Mouse (Mus musculus): ENCODE results near the gene Arl8b. TPM values are rescaled to one million over a fixed set of nuclear protein-coding genes. Genes with fewer than 3 reads are reported as not detected.

Arl8b gene
- total RNA-seq (2021) = 100 to 1,000 TPM; 112 to 122 TPM

DNA sequence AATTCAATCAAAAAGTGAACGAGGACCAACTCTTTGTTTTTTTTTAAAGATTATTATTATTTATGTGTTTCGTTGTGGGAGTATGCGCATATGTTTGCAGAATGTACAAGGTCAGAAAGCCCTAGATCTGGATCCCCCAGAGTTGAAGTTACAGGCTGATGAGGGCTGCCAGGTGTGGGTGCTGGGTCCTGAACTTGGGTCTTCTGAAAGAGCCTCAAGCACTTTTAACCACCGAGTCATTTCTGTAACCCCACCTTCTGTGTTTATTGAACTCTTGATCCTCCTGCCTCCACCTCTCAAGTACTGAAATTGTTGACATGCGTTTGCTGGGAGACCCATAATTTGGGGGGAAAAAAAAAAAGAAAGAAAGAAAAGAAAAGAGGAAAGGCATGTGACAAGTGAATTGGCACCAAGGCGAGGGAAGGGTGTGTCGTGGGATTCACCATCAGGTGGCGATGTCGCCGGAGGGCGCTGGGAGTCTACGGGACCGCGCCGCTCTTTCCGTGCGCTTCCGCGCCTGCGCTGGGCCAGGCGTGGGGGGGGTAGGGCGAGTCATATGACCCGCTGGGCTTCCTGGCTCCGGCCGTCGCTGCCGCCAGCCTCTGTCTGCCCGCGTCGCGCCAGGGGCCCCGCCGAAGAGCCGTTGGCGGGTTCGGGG is at the start of gene Arl8b:
Gene Arl8b, plus strand, starts transcription at position 574 of the 658 bp plus-strand sequence.
- intact Hi-C loops (cut with DNase I) = no loop called here
- DNase-seq = peak; percentile 97

DNA sequence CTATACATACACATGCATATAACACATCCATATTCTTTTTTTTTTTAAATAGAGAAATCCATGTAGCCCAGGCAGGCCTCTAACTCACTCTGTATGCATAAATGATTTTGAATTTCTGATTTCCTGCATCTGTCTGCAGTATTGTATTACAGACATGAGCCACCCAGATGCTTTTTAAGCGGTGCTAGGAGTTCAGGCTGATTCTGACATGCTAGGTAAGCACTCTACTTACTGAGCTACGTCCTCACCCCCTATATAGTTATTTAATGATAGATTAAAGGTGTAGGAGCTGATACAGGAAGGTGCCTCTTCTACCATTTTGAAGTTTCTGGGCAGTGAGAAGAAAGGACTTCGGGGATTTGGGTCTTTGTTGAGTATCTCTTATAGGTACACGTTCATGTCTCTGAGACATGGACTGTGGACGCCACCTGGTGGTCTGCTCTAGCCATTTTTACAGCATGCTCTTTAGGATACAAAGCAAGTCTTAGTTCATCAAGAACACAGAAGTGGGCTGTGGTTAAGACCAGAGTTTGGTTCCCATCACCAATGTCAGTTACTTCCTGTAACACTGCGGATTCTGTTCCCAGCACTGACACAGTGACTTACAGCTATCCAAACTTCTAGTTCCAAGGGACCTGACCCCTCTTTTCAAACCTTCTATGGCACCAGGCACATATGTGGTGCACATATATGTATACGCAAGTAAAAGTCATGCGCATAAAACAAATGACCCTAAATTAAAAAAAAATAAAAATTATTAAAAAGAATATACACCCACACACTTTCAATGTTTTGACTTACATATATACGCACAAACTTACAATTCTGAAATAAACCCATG is 46.8 kb upstream of the Arl8b start:
- DNase-seq = peak; percentile 80
- intact Hi-C loops (cut with DNase I) = loop anchor here (5.0 kb wide), 1 partner anchor 319 kb away; no protein-coding TSS in a partner anchor

DNA sequence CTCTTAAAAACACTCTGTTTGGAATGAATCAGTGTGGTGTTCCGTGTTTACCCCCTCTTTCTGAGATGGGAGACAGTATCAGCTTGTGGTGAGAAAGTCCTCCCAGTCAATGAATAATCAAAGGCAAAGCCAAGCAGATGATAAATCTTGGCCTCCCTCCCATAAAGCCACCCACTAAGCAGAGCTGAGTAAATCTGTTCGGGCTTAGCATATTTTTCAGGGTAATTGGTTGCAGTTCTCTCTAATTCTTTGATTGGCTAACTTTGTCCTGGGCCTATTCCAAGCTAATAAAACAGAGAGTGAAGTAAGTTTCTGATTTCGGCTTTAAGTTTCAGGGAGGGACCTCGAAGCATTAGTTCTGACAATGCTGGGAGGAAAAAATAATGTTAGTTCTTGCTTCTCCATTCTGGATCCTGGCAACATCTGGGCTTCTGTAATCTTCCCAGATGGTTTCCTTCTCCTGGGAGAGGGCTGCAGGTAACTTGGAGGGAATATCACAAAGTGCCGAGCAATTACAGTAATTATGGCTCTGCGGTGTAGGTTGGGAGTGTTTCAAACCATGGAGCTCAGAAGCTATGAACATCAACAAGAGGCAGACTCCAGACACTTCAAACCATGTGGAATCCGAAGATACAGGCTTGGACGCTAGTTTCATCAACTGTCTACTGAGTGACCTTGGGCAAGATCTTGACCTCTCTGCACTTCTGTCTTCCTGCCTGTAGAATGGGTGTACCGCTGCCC is 44.3 kb upstream of the Arl8b start:
- peak; percentile 8 for DNase-seq
- intact Hi-C loops (cut with DNase I) = loop anchor here (5.0 kb wide), 1 partner anchor 321 kb away; no protein-coding TSS in a partner anchor

DNA sequence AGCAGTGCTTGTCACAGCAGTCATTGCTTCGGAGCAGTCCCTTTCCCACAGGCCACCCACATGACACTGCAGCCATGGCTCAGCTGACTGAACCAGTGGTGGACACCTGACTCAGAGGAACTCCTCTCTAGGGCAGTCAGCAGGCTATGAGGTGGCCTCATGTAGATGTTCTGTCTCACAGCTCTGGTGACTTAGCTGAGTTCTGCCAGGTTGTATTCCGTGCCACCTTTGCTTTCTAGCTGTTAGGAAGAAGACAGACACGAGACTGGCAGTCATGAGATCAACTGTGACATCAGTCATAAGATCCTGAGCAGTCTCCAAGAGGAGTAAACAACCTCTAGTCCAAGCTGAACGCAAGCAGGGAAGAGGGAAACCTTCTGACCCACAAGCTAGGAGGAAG is 42.3 kb upstream of the Arl8b start:
- DNase-seq = no peak
- intact Hi-C loops (cut with DNase I) = no loop called here

DNA sequence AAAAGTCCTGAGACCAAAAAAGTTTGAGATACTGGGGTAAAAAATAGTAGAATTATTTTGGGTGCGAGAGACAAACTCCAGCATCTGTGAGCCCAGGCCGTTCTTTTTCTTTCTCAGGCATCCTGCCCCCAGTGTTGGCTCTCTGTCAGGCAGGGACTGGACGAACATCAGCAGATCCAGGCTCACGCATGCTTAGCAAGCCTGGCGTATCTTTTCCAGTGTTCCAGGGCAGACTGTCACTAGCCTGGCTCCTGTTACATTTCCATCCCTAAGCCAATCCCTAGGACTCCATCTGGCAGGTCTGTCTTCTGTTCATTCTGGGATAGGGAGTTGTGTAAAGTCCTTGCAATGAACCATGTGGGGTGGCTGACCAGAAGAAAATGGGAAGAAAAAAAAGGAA is 39.2 kb upstream of the Arl8b start:
- intact Hi-C loops (cut with DNase I) = no loop called here
- DNase-seq = peak; percentile 7

DNA sequence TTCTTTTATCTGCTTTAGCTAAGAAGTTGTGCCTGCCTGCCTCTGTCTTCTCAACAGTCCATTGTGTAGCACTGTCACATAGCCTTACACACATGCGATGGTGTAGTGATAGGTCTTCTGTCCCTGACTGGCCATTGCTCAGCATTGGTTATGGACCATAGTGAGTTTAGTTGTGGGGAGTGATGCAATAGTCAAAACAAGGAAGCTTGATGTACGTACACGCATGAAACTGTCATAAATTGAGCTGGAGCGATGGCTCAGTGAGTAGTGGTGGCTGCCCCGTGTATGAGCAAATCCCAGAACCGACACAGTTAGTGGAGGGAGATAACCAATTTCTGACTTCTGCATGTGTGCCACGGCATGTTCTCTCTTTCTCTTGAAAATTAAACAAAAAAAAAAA is 31.6 kb upstream of the Arl8b start:
- DNase-seq = no peak
- intact Hi-C loops (cut with DNase I) = no loop called here

DNA sequence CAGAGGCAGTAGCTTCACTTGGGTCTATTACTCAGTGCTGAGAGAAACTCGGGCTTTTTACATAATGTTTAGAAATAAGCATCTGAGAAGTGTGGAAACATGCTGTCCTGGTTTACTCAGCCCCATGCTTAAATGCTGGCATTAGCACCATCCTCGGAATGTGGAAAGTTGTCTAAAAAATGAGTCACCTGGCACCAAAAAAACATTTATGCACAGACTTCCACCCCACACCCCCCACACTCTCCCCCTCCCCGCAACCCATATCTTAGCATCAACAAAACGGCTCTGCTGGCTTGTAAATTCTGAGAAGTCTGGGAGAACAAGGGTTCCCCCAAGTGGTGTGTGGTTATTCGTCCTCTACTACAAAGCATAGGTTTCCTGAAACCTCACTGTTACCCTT is 30.5 kb upstream of the Arl8b start:
- intact Hi-C loops (cut with DNase I) = no loop called here
- DNase-seq = no peak

DNA sequence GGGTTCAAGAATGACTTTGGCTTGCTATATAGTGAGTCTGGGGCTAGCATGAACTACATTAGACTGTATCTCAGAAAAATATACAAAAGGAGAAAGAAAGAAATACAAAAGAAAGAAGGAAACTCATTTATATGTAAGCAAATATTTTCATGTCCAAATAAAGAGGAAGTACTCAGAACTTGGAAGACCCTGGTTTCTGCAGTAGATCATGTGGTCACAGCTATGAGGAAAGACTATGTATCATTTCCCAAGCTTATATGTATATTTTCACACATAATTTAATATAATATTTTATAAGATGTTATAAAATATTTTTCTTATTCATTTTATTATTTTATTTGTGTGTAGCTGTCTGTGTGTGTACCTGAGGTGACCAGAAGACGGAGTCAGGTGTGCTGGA is 29.4 kb upstream of the Arl8b start:
- no peak for DNase-seq
- intact Hi-C loops (cut with DNase I) = no loop called here

DNA sequence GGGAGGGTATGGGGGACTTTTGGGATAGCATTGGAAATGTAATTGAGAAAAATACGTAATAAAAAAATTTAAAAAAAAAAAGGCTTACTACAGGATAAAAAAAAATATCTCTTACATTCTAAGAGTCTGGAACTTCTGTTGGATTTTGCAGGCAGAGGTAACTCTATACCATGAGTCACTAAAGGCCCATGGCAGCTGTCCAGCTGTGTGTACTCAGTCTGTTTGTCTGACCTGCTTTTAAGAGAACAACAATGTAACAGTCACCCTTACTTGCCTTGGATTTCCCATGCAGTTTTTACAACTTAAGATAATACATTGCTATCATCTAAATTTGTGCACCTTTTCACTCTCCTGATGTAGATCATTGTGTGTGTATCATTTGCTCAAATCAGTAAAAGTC is 28.5 kb upstream of the Arl8b start:
- DNase-seq = no peak
- intact Hi-C loops (cut with DNase I) = no loop called here

DNA sequence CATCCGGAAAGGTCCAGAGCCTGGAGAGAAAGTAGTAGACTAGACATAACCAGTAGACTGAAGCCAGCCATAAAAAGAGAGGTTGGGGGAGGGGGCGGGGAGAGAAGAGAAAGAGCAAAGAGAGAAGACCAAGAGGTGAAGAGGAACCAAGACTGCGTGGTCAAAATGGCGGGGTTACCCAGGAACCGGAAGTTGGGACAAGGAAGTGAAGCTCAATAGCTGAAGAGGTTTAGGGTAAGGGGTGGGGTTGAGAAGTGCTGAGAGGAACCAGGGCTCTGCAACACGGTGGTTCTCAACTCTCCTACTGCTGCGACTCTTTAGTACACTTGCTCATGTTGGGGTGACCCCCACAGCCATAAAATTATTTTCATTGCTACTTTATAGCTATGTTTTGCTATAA is 27.0 kb upstream of the Arl8b start:
- no peak for DNase-seq
- intact Hi-C loops (cut with DNase I) = no loop called here

DNA sequence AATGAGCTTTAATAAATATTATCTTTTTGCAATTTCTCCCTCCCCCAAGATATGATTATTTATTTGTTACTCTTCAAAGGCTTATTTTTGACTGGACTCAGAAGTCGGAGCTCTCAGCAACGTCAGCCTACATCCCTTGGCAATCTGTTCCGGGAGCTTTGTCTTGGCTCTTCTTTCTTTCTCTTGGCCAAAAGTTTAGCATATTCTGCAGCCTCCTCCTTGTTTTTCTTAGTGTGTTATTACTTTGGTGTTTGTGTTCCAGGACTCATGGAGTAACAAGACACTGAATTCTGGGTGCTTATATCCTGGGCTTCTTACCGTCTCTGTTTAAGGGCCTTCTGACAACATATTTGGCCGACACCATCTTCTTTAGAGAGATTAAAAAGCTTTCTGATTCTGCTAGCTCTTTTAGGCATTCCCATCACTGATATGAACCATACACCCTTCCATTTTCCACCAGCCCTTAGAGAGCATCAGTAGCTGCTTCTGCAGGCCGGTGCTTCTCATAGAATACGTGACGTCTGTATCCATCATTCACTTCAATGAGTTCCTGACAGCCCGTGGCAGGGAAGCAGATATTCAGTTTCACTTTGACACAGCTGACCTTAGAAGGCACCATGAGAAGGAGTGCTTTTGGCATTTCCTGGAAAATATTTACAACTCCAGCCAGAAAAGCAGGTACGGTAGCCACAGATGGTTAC is 23.8 kb upstream of the Arl8b start:
- no peak for DNase-seq

DNA sequence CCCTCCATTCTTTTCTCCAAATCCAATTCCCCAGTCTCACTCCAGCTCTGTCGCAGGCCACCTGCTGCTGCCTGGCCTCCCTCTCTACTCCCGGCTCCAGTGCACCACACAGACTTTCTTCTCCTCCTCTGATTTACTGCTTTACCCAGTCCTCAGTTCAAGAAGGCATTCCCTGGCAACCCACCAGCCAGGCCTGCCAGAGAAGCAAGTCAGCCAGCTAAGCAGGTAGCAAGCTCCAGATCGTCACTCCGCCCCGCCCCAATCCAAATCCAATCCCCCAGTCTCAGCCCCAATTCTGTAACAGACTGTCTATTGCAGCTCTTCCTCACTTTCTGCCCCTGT is 23.2 kb upstream of the Arl8b start:
- intact Hi-C loops (cut with DNase I) = no loop called here
- DNase-seq = peak; percentile 53

More for the DNA sequence above, 23.8 kb upstream of the Arl8b start:
- intact Hi-C loops (cut with DNase I) = no loop called here

DNA sequence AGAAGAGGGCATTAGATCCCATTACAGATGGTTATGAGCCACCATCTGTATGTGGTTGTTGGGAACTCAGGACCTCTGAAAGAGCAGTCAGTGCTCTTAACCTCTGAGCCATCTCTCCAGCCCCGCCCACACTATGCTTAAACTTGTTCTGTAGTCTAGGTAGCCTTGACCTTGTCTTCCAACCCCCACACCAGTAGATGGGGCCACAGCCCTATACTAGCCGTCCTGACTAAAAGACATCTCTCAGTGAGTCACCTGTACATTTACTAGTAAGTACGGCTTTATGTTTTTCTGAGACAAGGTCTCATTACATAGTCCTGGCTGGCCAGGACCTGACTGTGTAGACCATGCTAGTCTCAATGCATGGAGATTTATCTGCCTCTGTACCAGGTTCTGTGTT is 12.0 kb upstream of the Arl8b start:
- intact Hi-C loops (cut with DNase I) = no loop called here

DNA sequence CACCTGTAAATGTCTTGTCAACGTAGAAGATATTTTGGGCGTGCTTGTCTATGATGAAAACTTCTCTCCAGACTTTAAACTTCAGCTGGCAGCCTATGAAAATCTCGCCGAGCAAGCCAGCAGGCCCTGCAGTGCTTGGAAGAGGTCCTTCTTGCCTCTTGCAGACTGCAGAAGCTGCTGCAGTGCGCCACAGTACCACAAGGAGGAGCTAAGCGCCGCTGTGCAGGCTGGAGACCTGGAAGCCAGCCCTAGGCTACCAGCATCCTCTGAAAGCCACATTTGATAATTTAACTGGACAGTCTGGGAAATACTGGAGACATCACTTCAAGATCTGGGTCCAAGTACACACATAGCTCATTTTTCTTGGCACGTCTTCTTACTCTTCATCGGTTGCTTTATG is 10.0 kb upstream of the Arl8b start:
- peak; percentile 90 for DNase-seq
- intact Hi-C loops (cut with DNase I) = no loop called here

More for the DNA sequence above, 12.0 kb upstream of the Arl8b start:
- DNase-seq = no peak

DNA sequence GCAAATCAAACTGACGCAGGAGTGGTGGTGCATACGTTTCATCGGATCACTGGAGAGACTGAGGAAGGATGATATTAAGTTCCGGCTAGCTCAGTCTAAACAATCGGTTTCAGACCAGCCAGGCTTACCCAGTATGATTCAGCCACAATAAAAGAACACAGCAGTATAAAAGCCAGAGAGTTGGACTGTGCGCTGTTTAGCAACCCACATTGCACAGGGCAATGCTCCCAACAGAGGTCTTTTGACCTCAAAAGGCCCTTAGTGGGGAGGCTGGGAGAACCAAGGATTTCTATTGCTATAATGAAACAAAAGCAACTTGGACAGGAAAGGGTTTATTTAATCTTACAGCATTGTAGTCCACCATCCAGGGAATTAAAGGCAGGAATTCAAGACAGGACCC is 9.4 kb upstream of the Arl8b start:
- DNase-seq = no peak
- intact Hi-C loops (cut with DNase I) = no loop called here

DNA sequence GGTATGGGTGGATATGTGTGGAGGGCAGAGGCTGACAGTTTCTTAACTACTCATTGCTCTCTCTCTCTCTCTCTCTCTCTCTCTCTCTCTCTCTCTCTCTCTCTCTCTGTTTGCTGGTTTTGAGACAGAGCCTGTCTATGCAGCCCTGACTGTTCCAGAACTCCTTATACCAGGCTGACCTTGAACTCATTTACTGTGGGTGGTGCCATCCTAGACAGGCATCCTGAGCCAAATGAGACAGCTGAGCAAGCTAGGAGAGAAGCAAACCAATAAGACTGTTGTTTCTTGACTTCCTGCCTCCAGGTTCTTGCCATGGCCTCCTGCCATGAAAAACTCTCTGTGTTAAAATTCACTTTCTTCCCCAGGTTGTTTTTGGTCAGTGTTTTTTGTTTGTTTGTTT is 6.6 kb upstream of the Arl8b start:
- no peak for DNase-seq
- intact Hi-C loops (cut with DNase I) = no loop called here

DNA sequence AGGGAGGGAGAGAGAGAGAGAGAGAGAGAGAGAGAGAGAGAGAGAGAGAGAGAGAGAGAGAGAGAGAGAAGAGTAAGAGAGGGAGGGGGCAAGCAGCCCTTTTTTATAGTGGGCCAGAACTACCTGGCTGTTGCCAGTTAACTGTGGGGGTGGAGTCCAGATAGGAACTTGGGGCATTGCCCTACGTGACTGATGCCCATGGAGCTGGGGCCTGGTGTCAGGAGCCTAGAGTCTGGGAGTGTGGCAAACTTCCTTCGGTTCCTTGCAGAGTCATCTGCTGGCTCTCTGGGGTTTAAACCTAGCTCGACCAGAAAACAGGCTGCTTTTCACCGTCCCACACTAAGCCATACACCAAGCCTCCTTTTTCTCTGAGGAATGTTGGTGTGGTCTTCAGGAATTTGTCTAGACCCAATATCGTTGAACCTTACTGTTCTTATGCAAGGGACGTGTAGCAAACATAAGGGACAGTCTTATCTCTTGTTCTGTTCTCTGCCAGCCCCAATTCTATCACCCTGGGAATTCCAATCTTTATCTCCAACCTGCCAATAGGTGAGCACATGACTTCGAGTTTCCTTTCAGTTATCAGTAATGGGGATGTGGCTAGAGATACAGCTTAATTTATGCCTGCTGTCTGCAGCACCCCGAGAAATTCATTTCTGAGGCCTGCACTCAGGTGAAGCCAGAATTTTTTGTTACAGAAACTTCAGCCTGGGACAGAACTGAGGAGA is 5.2 kb upstream of the Arl8b start:
- intact Hi-C loops (cut with DNase I) = no loop called here
- DNase-seq = no peak

DNA sequence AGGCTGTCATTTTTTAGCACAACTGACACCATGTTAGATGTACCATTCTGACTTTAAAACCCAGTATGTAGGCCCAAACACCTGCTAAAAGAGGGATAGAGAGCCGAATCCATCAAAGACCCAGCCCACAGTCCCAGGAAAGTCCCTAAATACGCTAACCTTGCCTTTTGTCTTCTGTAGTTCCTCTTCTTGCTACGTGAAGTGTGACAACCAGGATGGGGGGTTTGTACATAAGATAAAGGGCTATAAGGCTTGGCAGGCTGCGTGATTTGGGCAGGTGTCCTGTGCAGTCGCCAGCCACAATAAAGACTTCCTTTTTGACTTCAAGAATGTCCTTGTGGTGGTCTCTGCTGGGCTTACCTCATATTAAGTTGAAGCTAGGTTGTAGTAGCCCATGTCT is 4.5 kb upstream of the Arl8b start:
- no peak for DNase-seq
- intact Hi-C loops (cut with DNase I) = no loop called here

DNA sequence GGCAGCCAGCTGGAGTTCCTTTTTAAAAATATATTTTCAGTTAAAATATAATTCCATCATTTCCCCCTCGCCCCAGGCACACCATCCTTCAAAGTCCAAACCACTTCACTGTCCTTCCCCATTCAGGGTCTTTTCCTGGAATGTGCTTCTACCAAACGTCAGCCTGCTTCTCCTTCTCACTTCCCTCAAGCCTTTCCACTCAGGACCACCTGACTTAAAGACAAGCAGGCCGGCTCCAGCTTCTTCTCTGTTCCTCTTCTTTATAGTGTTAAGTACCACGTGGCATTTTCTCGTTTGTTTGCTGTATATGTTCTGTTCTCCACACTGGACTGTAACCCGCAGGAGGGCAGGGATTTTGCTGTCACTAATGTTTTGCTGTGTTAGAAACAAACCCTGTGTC is 1.0 kb upstream of the Arl8b start:
- intact Hi-C loops (cut with DNase I) = no loop called here

DNA sequence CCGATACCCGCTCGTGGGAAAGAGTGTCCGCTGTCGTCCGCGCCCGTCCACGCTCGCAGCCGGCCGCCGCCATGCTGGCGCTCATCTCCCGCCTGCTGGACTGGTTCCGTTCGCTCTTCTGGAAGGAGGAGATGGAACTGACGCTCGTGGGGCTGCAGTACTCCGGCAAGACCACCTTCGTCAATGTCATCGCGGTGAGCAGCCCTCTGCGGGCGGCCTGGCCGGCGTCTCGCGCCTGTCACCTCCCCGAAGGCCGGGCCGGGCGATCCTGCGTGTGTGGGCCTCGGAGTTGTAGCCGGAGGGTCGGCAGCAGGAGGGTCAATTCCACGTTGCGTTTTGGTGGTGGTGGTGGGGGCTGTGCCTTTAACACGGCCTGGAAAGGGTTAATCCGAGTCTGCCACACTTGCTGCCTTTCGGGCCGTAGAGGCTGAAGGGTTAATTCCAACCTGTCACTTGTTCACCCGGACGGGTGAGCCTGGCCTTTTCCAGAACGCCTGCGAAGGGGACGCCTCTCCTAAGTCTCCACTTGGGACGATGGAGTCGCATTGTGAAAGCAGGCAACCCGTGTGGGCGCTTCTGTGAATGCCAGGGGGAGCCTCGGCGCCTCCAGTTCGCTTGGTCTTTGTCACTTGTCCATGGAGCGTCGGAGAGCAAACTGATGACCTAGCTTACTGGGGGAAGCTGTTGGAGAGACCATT is 434 bp downstream of the Arl8b start:
- intact Hi-C loops (cut with DNase I) = no loop called here
- DNase-seq = peak; percentile 38

More for the DNA sequence above, 1.0 kb upstream of the Arl8b start:
- DNase-seq = no peak

Measured in left cerebral cortex, postnatal 4 days (tissue).